In genomic region chr4:89428465-89428864, GRCm38 (mm10) we compare ENCODE assay signal across 12 mouse cellular contexts.
DNase-seq lines count a peak whose midpoint lies in the region; ATAC-seq and TF ChIP-seq lines count a peak whose summit lies in the region.
"Had no signal": no experiment of that assay in that cellular context is flagged by ENCODE, and none has a peak within 500 bp of the region (broad histone marks: within the 10 kb centered on the region; RNA-seq: fewer than 3 reads in every experiment).

No protein-coding gene starts in this region.

- no peak overlapping the region for H3K4me2 ChIP-seq in heart, embryonic 14.5 days (ENCODE audit: low read length)
- H3K4me2 ChIP-seq in lung, embryonic 14.5 days: no peak overlapping the region
- H3K4me2 ChIP-seq in intestine, embryonic 15.5 days (replicated peaks): no peak overlapping the region
- H3K4me2 ChIP-seq: forebrain, embryonic 15.5 days; midbrain, embryonic 13.5 days had no signal

- no peak for TF ChIP-seq CTCF in lung, embryonic 14.5 days (IDR thresholded peaks at IDR 0.05; ENCODE audit: low read depth)
- no peak for TF ChIP-seq CTCF in small intestine, adult 2 months (IDR thresholded peaks at IDR 0.05; ENCODE audit: extremely low read depth, insufficient read length, insufficient replicate concordance, low read depth, low read length)

- H3K27ac ChIP-seq in heart, embryonic 14.5 days (replicated peaks in 1 of 2; ENCODE audit: control insufficient read depth in 1 of 2, insufficient read depth in 1 of 2, low read depth in 2 of 2, low read length in 2 of 2): peak overlapping the region; percentile 6 to 60; a peak in 1 of 4 replicates
- H3K27ac ChIP-seq in lung, embryonic 14.5 days (ENCODE audit: low read depth): peak overlapping the region; percentile 68
- peak overlapping the region; percentile 71 for H3K27ac ChIP-seq in intestine, embryonic 15.5 days
- H3K27ac ChIP-seq in small intestine, adult 2 months (ENCODE audit: insufficient read depth, low read depth, low read length): peak overlapping the region; percentile 99
- H3K27ac ChIP-seq: forebrain, embryonic 15.5 days; gastrocnemius, adult 2 months; midbrain, embryonic 13.5 days had no signal

- TF ChIP-seq POLR2A in small intestine, adult 2 months (IDR thresholded peaks at IDR 0.05; ENCODE audit: low read depth, low read length): no peak

- H3K9ac ChIP-seq in heart, embryonic 14.5 days (ENCODE audit: low read length): no peak overlapping the region
- no peak overlapping the region for H3K9ac ChIP-seq in lung, embryonic 14.5 days
- H3K9ac ChIP-seq in intestine, embryonic 15.5 days: no peak overlapping the region
- H3K9ac ChIP-seq: forebrain, embryonic 15.5 days; midbrain, embryonic 13.5 days had no signal

- H3K27me3 ChIP-seq in heart, embryonic 14.5 days (ENCODE audit: control insufficient read depth, insufficient read depth, low read length): no peaks in the 10 kb centered on the region
- no peaks in the 10 kb centered on the region for H3K27me3 ChIP-seq in lung, embryonic 14.5 days (ENCODE audit: insufficient read depth, low read length)
- H3K27me3 ChIP-seq in intestine, embryonic 15.5 days (replicated peaks): no peaks in the 10 kb centered on the region
- no peaks in the 10 kb centered on the region for H3K27me3 ChIP-seq in small intestine, adult 2 months (ENCODE audit: control insufficient read depth, insufficient read depth, low read length)
- H3K27me3 ChIP-seq: forebrain, embryonic 15.5 days; midbrain, embryonic 13.5 days had no signal

- no peak for ATAC-seq in heart, embryonic 14.5 days (ENCODE audit: insufficient number of reproducible peaks, insufficient read depth, low FRiP score, low read depth)
- ATAC-seq in lung, embryonic 14.5 days (ENCODE audit: insufficient read depth): peak; percentile 61; the same call in 1 of the 2 replicates
- ATAC-seq in intestine, embryonic 15.5 days: peak; percentile 90

- DNase-seq in heart, postnatal 14 days: no peak
- DNase-seq in lung, embryonic 14.5 days: no peak
- no peak for DNase-seq in lung, postnatal 36 days
- DNase-seq in spleen, adult 12 weeks (ENCODE audit: low spot score): no peak
- no peak for DNase-seq in adrenal gland, adult 18-20 months (ENCODE audit: low spot score in 2 of 2)
- DNase-seq: gastrocnemius, adult 2 months; thymus, postnatal 14 days had no signal

- H3K4me1 ChIP-seq in heart, embryonic 14.5 days (ENCODE audit: control insufficient read depth in 2 of 2, insufficient read depth in 2 of 2, low read length in 2 of 2): peaks cover 2 to 7% of the 10 kb centered on the region in 2 experiments; a peak in 1 of 4 replicates
- no peaks in the 10 kb centered on the region for H3K4me1 ChIP-seq in lung, embryonic 14.5 days (ENCODE audit: insufficient read depth)
- 0 out of 2 replicates have a peak, but pooled peaks cover 3% of the 10 kb centered on the region for H3K4me1 ChIP-seq in intestine, embryonic 15.5 days (replicated peaks)
- H3K4me1 ChIP-seq in small intestine, adult 2 months (ENCODE audit: control insufficient read depth, insufficient read depth, insufficient read length, low read length): peaks cover 28% of the 10 kb centered on the region; the same call in 1 of the 2 replicates
- H3K4me1 ChIP-seq: forebrain, embryonic 15.5 days; midbrain, embryonic 13.5 days had no signal

- no peaks in the 10 kb centered on the region for H3K36me3 ChIP-seq in heart, embryonic 14.5 days (ENCODE audit: control insufficient read depth, insufficient read depth, low read length)
- H3K36me3 ChIP-seq in lung, embryonic 14.5 days (ENCODE audit: insufficient read depth): no peaks in the 10 kb centered on the region
- no peaks in the 10 kb centered on the region for H3K36me3 ChIP-seq in intestine, embryonic 15.5 days
- no peaks in the 10 kb centered on the region for H3K36me3 ChIP-seq in small intestine, adult 2 months (ENCODE audit: control insufficient read depth, insufficient read depth, low read length)
- H3K36me3 ChIP-seq: forebrain, embryonic 15.5 days; midbrain, embryonic 13.5 days had no signal

- intact Hi-C loops in heart, postnatal 14 days (cut with DNase I): no loop called here

- no peaks in the 10 kb centered on the region for H3K9me3 ChIP-seq in heart, embryonic 14.5 days (ENCODE audit: control insufficient read depth, low read length)
- no peaks in the 10 kb centered on the region for H3K9me3 ChIP-seq in lung, embryonic 14.5 days (ENCODE audit: low read depth, low read length)
- no peaks in the 10 kb centered on the region for H3K9me3 ChIP-seq in intestine, embryonic 15.5 days
- H3K9me3 ChIP-seq: forebrain, embryonic 15.5 days; midbrain, embryonic 13.5 days had no signal

- H3K4me3 ChIP-seq in heart, embryonic 14.5 days (ENCODE audit: control insufficient read depth in 1 of 2, insufficient read depth in 1 of 2, low read depth in 1 of 2, low read length in 2 of 2): no peak overlapping the region
- H3K4me3 ChIP-seq in lung, embryonic 14.5 days (ENCODE audit: low read depth, low read length): no peak overlapping the region
- H3K4me3 ChIP-seq in intestine, embryonic 15.5 days (replicated peaks): no peak overlapping the region
- H3K4me3 ChIP-seq in small intestine, adult 2 months (ENCODE audit: low read depth, low read length): no peak overlapping the region
- H3K4me3 ChIP-seq: forebrain, embryonic 15.5 days; gastrocnemius, adult 2 months; midbrain, embryonic 13.5 days had no signal

- WGBS in heart, embryonic 14.5 days: 76% methylated on average over 1 of the region's 1 CpGs
- WGBS in lung, embryonic 14.5 days: 28% methylated on average over 1 of the region's 1 CpGs
- 29% methylated on average over 1 of the region's 1 CpGs for WGBS in intestine, embryonic 15.5 days
- 26% methylated on average over 1 of the region's 1 CpGs for WGBS in small intestine, adult 2 months

Comparison
In these comparisons a context has a peak if more than half of its experiments do, and no peak if none do; other contexts are left out.
1. H3K27ac ChIP-seq: peak in every context shown above with its lines; median percentile 99 in small intestine, adult 2 months; 71 in intestine, embryonic 15.5 days; 68 in lung, embryonic 14.5 days; 33 in heart, embryonic 14.5 days.